Mouse (Mus musculus) E14TG2a.4 (cell line): ENCODE measurements at regions not wholly inside any gene's neighbourhood (a gene's known extent, or its start where the extent isn't known, plus 50 kb on each side); places are given as distances from the start of the nearest gene placed in this dataset.

Experiments
- H3K27me3 ChIP-seq: 2 replicates; pipeline ENCODE4 v1.6.1; 2014; ENCODE audit warnings: low read length, control low read depth; ENCODE audit not compliant: insufficient read depth
- H3K36me3 ChIP-seq: 2 replicates; pipeline ENCODE4 v1.6.1; 2014; ENCODE audit warnings: low read length, control low read depth; ENCODE audit not compliant: insufficient read depth
- H3K4me1 ChIP-seq: replicated peaks from 2 replicates; pipeline ENCODE4 v1.6.1; 2014; ENCODE audit warnings: low read depth, low read length, control low read depth
- H3K4me3 ChIP-seq: replicated peaks from 2 replicates; pipeline ENCODE4 v1.5.1; 2014; ENCODE audit warnings: mild to moderate bottlenecking, low read length
- H3K9me3 ChIP-seq: 2 replicates; pipeline ENCODE4 v1.6.1; 2014; ENCODE audit warnings: low read length, control low read depth
- CTCF ChIP-seq: conservative IDR thresholded peaks from 2 replicates; pipeline ENCODE4 v1.5.1; 2014; ENCODE audit warnings: low read length
- NANOG ChIP-seq: IDR thresholded peaks from 2 replicates; pipeline ENCODE4 v1.6.1; 2014; ENCODE audit warnings: borderline replicate concordance, low read length, mixed read lengths
- POU5F1 ChIP-seq: IDR thresholded peaks from 2 replicates; pipeline ENCODE4 v1.6.1; 2014; ENCODE audit warnings: low read length, borderline replicate concordance

DNA sequence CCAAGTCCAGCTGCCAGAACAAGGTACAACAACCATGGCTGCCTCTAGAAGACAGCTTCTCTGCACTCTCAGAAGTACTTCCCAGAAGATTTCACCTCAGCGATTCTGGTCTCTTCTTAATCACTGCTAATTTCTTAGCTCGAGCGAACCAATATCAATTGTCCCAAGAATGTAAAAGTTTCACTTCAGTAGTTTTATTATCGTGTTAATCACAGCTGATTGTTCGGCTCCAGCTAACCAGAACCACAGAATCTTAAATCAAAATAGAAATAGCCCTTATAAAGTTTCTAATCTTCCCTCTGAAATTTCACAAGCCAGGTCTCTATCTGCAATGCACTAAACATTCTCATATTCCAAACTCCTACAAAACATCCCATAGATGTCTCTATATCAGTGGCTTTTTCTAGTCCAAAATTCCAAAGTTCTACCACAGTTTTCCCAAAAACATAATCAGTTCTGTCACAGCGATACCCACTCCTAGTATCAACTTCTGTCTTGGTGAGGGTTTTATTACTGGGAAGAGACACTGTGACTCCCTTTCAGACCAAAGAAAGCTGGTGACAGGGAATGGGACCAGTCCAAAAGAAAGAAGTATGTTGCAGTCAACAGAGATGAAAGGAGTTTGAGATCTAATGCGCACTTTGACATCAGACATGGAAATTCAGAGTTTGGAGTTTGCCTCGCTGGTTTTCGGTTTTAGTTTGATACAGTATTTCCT, 130.2 kb downstream of the Gm10283 start:
- Histone ChIP-seq H3K4me3 (no peak overlapping the region), H3K9me3 (no peaks in the 10 kb centered on the region), H3K36me3 (no peaks in the 10 kb centered on the region), H3K27me3 (no peaks in the 10 kb centered on the region), H3K4me1 (no peaks in the 10 kb centered on the region)
- TF ChIP-seq NANOG (no peak), POU5F1 (no peak), CTCF (no peak)

DNA sequence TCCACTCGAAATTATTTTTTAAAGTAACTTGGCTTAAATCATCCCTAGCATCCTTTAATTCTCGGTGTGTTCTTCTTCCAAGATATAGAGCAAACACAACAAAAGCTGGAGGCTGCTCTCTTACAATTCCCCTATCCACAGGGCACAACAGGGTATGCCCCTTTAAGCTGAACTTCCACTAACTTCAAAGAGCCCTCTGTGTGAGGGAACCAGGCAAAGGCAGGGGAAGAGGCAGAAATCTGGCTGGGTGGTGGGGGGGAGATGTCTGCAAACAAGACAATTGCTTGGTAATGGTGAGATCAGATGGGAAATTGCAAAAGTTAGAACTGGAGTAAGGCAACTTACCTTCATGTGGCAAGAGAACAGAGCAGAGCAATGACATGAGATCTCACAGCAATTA, 154.7 kb downstream of the Gm10283 start:
- Histone ChIP-seq H3K4me1 (peaks cover 7% of the 10 kb centered on the region), H3K4me3 (no peak overlapping the region), H3K36me3 (no peaks in the 10 kb centered on the region), H3K9me3 (no peaks in the 10 kb centered on the region), H3K27me3 (no peaks in the 10 kb centered on the region)
- no peak for TF ChIP-seq CTCF
- no peak for TF ChIP-seq POU5F1
- TF ChIP-seq NANOG: no peak

DNA sequence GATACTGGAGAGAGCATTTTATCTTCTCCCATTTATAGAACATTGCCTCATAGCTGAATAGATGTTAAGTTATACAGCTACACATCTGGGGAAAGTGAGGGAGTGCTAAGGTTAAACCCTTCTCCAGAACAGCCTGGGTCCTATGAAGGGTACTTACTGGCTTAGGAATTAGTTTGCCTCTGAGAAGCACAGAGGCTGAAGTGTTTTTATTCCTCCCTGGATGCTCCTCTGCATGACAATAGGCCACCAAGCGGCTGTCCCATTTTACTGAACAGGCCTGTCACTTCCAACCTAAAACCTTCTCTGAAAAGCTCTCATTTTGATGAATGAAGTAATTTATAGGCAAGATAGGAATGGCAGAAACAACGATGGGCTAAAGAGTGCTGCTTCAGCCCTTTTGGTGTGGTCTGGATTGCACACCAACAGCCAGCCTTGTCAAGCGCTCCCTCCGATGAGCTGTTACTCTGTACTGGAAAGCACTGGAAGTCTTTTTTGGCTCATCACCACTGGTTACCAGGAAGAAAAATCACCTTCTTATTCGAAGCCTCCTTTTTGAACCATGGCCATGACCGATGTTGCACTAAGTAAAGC, 157.1 kb downstream of the Gm10283 start:
- H3K9me3 ChIP-seq: no peaks in the 10 kb centered on the region
- no peaks in the 10 kb centered on the region for H3K27me3 ChIP-seq
- H3K4me3 ChIP-seq: no peak overlapping the region
- H3K4me1 ChIP-seq: peaks cover 7% of the 10 kb centered on the region
- TF ChIP-seq POU5F1 (peak; percentile 85; the same call in 1 of the 2 replicates), NANOG (no peak)
- no peaks in the 10 kb centered on the region for H3K36me3 ChIP-seq

DNA sequence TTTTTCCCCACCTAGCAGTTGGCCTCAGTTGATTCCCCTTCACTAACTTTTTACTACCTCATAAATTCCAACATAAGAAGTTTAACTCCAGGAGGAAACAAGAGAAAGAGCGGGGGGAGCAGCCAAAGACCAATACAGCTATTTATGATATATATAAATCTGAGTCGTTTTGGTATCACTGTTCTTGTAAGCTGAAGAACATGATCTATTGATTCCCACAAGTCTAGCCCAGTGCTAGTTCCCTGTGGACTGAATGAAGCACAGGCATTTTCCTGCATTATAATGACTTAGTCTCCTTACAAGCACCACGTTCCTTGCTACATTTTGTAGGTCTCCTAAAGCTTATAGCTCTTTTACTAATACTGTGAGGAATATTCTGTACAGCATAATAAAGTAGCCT, 187.5 kb downstream of the Gm10283 start:
- Histone ChIP-seq H3K4me1 (no peaks in the 10 kb centered on the region), H3K36me3 (no peaks in the 10 kb centered on the region), H3K27me3 (no peaks in the 10 kb centered on the region), H3K4me3 (no peak overlapping the region), H3K9me3 (no peaks in the 10 kb centered on the region)
- TF ChIP-seq POU5F1: no peak
- TF ChIP-seq CTCF: no peak
- TF ChIP-seq NANOG: no peak

DNA sequence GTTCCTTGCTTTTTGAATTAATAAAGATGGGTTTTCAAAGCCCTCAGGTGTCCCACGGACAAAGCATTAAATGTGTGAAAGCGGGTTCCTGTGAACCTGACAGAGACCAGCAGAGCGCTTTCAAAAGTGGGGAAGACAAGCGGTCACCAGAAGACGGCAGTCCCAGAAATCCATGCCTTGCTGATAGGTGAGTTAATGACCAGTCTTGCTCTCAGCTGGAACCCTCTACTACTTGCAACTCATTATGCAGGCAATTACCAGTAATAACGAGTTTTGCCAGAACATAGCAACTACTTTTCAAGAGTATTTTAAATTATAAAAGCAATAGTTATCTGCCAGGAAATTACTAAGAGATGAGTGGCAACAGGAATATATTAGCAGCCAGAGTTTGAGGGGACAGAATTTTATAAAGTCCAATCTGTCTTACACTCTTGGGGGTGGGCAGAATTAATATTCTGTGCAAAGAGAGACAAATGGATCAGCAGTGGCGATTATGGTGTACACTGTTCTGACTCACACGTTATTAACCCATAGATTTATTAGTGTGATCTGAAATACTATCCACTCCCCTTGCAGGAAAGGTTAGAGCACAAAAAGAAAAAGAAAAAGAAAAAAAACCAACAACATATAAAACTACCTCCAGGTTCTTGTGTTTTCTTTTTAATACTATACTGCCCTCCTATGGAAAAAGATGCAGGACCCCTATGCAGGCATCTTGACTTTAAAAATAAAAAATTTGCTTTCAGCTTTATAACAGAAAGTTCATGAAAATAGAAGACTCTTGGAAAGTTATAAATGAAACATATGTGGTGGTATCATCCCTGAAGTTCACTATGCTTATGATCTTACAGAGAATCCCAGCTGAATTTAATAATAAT, 188.8 kb downstream of the Gm10283 start:
- Histone ChIP-seq H3K27me3 (no peaks in the 10 kb centered on the region), H3K36me3 (no peaks in the 10 kb centered on the region), H3K4me1 (no peaks in the 10 kb centered on the region), H3K9me3 (no peaks in the 10 kb centered on the region), H3K4me3 (no peak overlapping the region)
- TF ChIP-seq POU5F1 (no peak), CTCF (no peak), NANOG (no peak)

DNA sequence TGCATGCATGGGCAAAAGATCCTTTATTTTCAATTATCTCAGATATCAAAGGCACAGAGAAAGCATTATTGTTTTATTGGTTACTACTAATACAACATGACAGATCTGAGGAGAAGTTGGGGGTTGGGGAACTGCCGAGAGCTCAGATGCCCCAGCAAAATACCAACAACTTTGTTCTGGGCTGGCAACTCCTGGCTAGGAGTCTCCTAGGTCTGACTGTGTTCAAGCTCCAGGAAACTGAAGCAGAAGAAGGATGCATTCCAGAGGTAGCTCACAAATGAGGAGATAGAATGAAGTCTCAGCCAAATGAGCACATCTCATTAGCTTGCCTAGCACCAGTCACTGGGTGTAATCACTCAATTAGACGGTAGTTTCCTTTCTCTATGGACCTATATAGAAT, 192.9 kb downstream of the Gm10283 start:
- no peak for TF ChIP-seq NANOG
- TF ChIP-seq CTCF: no peak
- no peak for TF ChIP-seq POU5F1

DNA sequence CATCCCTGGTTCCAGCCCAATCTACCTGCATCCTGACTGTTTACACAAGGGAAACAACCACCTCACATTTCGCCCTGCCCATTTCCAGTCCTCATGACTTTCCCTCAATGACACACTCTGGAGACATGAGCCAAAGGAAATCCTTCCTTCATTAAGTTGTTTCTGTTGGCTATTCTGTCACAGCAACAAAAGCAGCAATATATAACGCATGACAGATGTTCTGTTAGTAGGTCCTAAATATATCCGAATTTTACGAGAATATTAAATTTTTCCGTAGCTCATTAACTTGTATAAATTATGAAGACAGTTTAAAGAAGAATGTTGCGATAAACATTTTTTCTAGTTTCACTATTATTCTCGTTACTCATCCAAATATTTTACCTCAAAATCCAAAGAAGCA, 201.7 kb downstream of the Gm10283 start:
- Histone ChIP-seq H3K4me3 (no peak overlapping the region), H3K4me1 (no peaks in the 10 kb centered on the region), H3K27me3 (no peaks in the 10 kb centered on the region), H3K36me3 (no peaks in the 10 kb centered on the region), H3K9me3 (no peaks in the 10 kb centered on the region)
- TF ChIP-seq NANOG (no peak), POU5F1 (no peak)

More for the DNA sequence above, 192.9 kb downstream of the Gm10283 start:
- Histone ChIP-seq H3K9me3 (peaks cover 9% of the 10 kb centered on the region), H3K4me3 (no peak overlapping the region), H3K4me1 (no peaks in the 10 kb centered on the region), H3K36me3 (no peaks in the 10 kb centered on the region), H3K27me3 (no peaks in the 10 kb centered on the region)

DNA sequence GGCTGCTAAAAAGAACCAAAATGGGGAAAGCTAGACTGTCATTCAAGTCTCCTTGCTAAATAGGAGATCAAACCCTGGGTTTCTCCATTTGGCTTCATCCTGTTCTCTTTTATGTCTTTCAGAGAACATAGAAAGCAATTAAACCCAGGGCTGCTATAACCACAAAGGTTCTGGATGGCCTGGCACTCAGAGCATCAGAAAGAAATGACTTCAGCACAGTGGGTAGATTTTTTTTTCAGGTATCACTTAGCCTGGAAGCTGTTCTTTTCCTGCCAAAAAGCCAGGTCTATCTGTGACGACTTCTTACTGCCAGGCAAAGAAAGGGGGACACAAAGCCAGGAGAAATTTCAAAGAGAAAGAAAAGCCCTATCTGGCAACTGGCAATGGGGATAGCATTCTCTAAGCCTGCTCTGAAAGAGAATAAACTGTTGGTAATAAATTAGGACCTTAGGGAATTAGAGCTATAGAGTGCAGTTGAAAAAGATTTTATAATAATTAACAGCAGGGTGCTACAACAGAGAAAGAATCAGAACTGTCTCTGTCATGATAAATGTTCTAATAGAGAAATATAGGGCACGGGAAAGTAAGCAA, 225.7 kb downstream of the Gm10283 start:
- Histone ChIP-seq H3K27me3 (no peaks in the 10 kb centered on the region), H3K4me3 (no peak overlapping the region), H3K4me1 (no peaks in the 10 kb centered on the region), H3K36me3 (no peaks in the 10 kb centered on the region), H3K9me3 (no peaks in the 10 kb centered on the region)
- TF ChIP-seq NANOG: no peak
- no peak for TF ChIP-seq CTCF
- TF ChIP-seq POU5F1: no peak
